In the genomic region with DNA sequence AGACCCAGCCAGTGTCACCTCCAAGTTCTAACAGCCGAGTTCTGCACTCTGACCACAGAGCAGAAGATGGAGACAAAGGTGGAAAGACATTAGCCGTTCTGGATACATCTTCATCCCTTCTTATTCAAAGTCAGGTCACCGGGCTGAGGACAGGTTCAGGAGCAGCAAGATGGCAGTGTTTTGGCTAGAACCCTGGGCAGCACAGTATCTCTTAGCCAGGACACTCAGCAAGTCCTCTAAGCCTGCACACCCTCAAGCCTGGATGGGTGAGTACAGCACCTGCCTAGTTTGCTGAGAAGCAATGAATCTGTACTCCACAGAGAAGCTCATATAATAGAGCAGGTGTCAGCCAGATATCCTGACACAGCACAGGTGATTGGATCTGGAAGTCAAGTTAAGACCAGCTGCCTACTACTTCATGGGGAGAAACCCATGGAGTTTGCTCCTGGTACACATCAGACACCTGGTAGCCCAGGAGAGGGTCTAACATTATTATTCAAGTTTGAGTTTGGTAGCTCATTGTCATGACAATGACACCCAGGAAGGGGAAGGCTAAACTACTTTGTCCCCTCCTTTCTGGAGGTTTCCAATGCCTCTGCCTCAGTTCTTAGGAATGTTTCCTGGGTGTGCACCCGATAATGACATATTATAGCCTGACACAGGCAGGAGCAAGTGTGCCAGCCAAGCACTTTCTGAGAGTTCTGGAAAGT, we compare ENCODE assay signal across 14 mouse cellular contexts.
"Had no signal": no experiment of that assay in that cellular context is flagged by ENCODE, and none has a peak within 500 bp of the region (broad histone marks: within the 10 kb centered on the region; RNA-seq: fewer than 3 reads in every experiment).

No protein-coding gene starts in this region.

- DNase-seq: gastrocnemius, postnatal 14 days; gastrocnemius, postnatal 36 days; heart, adult 18-20 months; heart, postnatal 10 days; heart, postnatal 36 days; kidney, adult 11 months; kidney, adult 2 months; kidney, adult 9 months; kidney, postnatal 14 days; kidney, postnatal 36 days; liver; liver, embryonic 13.5 days had no signal

- ATAC-seq: hindbrain, postnatal 0 days; intestine, embryonic 16.5 days had no signal
